Mouse (Mus musculus) NIH3T3 (cell line): ENCODE results near the gene Prcc.
A peak's percentile ranks its signal among the peaks of the same experiment; 100 is the strongest.

Experiments used
- DNase-seq: peaks from one replicate; pipeline ENCODE4 v3.0.0-alpha.2; 2012; ENCODE audit warnings: low read depth

Prcc gene

DNA sequence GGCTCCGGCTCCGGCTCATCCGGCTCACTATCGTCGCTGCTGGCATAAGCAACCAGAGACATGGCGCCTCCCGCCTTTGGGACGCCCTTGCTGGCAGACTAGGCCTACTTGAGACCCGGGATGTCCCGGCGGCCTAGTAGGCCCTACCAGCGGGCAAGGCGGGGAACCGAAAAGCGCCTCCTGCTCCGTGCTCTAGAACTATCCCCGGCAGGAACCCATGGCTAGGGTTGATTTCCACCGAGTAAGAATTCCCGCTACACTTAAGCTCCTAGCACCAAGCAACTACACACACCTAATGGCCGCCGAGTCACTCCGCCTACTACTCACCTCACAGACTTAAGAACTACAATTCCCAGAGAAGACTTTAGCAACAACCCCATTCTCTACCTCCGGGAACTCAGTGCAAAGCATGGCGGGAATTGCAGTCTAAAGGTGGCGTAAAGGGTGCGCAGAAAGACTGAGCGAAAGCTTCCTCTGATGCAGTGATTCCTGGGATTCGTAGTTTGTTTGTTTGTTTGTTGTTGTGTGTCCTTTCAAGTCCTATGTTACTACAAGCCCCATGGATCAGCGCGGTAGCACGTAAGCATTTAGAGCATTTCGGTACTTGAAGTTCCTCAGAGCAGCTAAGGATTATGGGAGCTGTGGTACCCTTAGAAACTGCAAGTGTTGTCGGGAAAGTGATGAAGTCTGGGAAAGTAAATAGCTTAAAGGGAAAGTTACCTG, at the start of gene Prcc:
Gene Prcc (minus strand): TSS at position 328 of the 723 bp plus-strand sequence.
- DNase-seq: peak; percentile 96

- no peak for DNase-seq
Observed at GRCm38 (mm10) chr3:87935201-87935600, 49.8 kb upstream of the Prcc start.

DNA sequence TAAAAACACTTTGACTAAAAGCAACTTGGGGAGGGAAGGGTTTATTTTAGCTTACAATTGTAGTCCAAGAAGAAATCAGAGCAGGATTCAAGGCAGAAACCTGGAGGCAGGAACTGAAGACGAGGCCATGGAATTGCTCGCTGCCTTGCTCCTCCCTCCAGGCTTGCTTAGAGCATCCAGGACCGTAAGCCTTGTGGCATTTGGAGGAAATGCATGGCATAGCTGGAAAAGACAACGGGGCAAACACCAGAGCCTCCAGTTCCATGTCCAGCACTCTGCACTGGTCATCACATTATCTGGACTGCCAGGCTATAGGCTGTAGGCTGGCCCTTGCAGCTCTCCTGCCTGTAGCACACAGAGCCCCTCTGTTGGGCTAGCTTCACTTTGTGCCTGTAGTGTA, 49.1 kb upstream of the Prcc start:
- DNase-seq: no peak

DNA sequence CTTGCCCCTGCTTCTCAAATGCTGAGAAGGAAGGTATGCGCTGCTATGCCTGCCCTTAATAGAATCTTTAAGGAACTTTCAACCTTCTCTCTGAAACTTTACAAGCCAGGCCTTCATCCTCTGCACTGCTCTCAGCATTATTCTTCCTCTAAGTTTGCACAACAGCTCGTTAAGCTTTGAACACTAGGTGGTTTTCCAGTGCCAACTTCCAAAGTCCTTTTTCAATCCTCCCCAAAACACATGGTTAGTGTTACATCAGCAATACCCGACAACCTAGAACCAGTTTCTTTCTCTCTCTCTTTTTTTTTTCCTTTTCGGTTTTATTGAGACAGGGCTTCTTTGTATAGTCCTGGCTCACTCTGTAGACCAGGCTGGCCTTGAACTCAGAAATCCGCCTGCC, 48.6 kb upstream of the Prcc start:
- no peak for DNase-seq

DNA sequence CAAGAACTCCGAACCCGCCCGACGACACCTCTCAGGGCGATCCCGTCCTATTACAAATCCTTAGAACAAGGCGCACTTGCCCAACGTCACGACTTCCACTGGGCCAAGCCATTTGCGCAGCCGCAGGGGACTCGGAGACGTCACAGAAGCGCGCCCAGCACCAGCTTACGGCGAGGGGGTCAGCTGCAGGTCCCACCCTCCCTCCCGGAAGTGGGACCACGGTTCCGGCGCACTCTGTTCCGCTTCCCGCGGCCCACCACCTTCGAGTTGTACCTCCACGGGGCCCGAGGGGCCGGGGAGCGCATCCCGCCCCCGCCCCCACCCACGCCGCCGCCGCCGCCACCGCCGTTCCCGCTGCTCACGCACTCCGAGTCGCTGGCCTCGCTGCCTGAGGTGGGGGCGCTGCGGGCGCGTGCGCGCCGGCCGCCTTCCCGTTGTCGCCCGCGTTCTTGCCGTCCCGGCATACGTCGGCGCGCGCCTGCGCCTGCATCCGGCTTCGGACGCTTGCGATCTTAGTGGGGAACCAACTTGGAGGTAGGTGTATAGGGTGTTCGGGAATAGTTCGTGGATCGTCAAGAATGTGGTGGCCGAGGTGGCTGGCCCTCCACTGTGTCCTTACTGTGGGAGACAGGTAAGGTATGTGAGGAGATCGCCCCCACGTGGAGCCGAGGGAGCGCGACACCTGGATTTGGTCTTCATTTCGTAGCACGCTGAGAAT, 44.8 kb upstream of the Prcc start, which contains the start of the genes Isg20l2 and Rrnad1:
Gene Isg20l2 (plus strand): TSS at position 237 of the 718 bp plus-strand sequence.
Gene Rrnad1 (minus strand): TSS at position 640 of the 718 bp plus-strand sequence.
- DNase-seq: peak; percentile 98

DNA sequence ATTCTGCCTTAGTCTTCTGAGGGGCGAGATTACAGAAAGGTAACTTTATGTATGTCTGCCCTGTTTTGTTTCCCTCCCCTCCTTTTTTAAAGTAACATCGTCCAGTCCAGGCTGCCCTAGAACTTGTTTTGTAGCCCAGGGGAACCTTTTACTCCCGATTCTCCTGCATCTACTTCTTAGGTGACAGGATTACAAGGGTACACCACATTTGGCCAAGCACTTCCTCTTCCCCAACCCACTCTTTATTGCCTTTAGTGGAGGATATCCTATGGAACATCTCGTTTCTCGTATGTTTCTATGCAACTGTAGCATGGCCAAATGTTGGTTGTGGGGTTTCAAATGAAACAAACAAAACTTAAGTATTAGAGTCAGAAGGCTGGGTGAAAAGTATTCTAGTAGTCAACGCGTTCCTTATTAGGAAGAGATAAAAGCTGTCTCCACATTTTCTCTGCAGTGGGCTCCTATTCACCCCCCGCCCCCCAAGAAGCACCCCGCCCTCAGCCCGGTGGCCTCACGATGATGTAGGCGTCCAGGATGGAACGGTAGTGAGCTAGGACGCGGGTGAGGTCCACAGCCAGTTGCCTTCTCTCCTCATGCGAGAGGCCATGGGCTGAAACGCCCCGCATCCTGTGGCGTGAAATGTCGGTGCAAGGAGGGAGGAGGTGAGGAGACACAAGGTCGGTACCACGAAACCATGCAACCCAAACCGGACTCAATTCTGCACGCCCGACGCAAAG, 44.1 kb upstream of the Prcc start:
- DNase-seq: no peak

DNA sequence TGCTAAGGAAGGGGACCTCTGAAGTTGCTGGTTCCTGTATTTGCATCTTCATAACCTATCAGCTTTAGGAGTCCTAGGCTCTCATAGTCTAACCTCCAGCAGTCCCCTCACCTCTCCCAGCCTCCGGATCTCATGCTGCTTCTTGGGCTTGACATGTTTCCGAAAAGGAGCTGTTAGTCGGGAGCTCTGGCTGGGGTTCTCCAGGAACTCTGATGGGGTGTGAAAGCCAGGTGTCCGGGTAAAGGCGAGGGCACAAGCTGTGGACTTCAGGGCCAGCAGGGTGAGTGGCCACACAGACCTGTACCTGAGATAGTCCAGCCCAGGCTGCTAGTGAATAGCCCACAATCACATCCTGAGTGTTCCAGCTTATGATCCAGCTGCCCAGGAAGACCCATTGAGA, 42.0 kb upstream of the Prcc start:
- DNase-seq: no peak

DNA sequence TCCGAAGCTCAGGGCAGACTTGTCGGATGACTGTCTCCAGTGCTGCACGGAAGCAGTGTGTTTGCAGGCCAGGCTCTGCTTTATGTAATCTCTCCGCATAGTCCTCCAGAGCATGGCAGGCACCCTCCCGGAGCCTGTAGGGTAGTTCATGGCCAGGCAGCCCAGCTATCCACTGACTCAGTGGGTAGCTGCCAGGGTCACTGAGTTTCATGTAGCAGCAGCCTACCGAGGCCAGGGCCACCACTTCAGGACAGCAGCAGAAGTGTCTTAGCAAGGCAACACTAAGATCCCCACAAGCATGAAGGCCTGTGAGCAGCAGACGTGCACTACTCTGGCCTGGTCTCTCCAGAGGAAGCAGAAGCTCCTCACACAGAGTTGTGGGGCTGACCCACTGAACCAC, 39.6 kb upstream of the Prcc start:
- DNase-seq: no peak

- DNase-seq: no peak
Observed at GRCm38 (mm10) chr3:87920270-87920943, 35.0 kb upstream of the Prcc start.

- peak; percentile 87 for DNase-seq
Observed at GRCm38 (mm10) chr3:87919336-87920108, 34.1 kb upstream of the Prcc start, which contains the start of gene Mrpl24. Gene Mrpl24, plus strand, starts transcription at chr3:87919506.

DNA sequence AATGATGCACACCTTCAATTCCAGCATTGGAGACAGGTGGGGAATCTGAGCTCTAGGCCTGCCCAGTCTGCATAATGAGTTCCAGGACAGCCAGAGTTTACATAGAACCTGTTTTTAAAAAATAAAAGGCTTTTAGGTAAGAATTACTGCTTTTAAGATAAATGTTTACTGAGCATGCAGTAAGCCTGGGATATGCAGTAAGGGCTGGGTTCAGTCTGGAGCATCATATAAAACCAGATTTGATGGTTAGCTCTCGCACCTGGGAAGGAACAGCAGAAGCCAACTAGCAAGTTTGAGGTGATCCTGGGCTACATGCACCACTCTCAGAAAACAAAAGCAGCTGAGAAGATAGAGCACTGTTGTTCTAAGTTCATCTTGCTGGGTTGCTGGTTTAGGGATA, 33.1 kb upstream of the Prcc start:
- no peak for DNase-seq

DNA sequence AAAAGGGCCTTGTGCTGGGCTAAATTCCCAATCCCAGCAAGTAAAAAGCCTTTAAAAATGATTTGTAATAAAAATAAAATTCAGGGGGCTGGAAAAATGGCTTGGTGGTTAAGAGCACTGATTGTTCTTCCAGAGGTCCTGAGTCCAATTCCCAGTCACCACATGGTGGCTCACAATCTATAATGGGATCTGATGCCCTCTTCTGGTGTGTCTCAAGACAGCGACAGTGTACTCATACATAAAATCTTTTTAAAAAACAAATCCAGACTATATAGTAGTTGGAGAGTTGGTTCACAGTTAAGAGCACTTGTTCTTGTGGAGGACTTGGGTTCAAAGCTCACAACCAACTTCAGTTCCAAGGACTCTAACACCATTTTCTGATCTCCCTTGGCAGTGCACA, 31.6 kb upstream of the Prcc start:
- peak; percentile 36 for DNase-seq

GRCm38 (mm10) chr3:87913891-87914290, 28.5 kb upstream of the Prcc start:
- DNase-seq: no peak

GRCm38 (mm10) chr3:87913491-87913890, 28.1 kb upstream of the Prcc start:
- no peak for DNase-seq

DNA sequence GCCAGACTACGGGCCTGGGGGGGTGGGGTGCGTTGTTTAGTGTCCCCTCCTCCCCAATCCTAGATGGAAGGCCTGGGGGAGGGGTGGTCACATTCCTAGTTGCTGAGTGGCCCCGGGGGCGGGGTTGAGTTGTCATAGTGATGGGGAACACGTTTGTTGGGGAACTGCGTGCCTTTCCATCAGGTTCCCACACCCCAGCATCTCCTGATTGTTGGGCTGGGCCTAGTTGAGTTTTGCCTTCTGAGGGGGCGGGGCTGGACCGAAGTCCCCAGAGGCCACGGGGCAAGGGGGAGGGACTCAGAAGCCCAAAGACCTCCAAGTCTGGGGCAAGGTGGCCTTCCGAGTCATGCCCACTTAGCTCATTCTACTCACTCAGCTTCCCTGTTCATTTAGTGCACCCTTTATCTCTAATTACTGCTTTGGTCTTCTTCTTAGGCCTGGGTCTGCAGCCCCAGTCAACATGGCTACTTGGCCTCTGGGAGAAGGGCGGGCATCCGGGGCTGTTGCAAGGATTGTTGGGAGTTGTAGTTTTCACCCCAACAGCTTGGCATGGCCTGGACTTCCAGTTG, 25.2 kb upstream of the Prcc start:
- peak; percentile 99 for DNase-seq

GRCm38 (mm10) chr3:87909874-87910273, 24.5 kb upstream of the Prcc start:
- peak; percentile 73 for DNase-seq

GRCm38 (mm10) chr3:87909381-87909780, 24.0 kb upstream of the Prcc start:
- DNase-seq: peak; percentile 69

- DNase-seq: peak; percentile 47
Observed at GRCm38 (mm10) chr3:87907906-87908305, 22.5 kb upstream of the Prcc start.

GRCm38 (mm10) chr3:87906981-87907857, 21.8 kb upstream of the Prcc start:
- DNase-seq: peak; percentile 69

DNA sequence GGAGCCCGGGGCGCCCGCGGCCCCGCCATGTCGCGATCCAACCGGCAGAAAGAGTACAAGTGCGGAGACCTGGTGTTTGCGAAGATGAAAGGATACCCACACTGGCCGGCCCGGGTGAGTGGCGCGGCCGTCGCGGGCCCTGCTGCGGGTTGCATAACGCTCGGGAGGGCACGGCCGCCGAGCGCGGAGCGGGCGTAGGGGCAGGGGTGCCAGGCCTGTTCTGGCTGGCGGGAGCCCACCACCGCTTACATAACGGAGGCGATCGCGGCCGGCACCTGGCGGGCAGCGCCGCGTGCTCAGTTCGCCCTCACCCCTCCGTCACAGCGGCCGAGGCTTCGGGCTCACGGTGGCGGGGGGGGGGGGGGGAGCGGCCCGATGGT, 21.2 kb upstream of the Prcc start:
- DNase-seq: no peak
